Mouse (Mus musculus) CH12.LX (cell line): ENCODE data around the gene Lef1. TPM values are rescaled to one million over a fixed set of nuclear protein-coding genes. Genes with fewer than 3 reads are reported as not detected.

Source experiments
- DNase-seq: peaks from one replicate; pipeline ENCODE4 v3.0.0-alpha.2; 2013; ENCODE audit errors: extremely low read depth
- H3K27ac ChIP-seq: 2 replicates; pipeline ENCODE4 v1.5.1; 2012; ENCODE audit warnings: low read depth, mild to moderate bottlenecking, control low read depth, moderate library complexity; ENCODE audit not compliant: insufficient read depth
- H3K27me3 ChIP-seq: replicated peaks from 2 replicates; pipeline ENCODE3; 2012; ENCODE audit warnings: inconsistent platforms
- H3K36me3 ChIP-seq, 2 experiments: replicated peaks in 1 of 2; 2 replicates each; pipeline versions ENCODE3 to v1.6.1; 2012; ENCODE audit warnings: inconsistent platforms in 1 of 2, low read length in 1 of 2, mild to moderate bottlenecking in 1 of 2, mixed read lengths in 1 of 2, moderate library complexity in 1 of 2; ENCODE audit not compliant: control insufficient read depth in 1 of 2, insufficient read depth in 1 of 2
- H3K4me1 ChIP-seq, 2 experiments: 2 replicates each; pipeline ENCODE4 v1.6.1; 2012; ENCODE audit warnings: inconsistent platforms in 1 of 2, moderate library complexity in 1 of 2; ENCODE audit not compliant: insufficient read depth in 2 of 2, control insufficient read depth in 1 of 2
- H3K4me2 ChIP-seq: 2 replicates; pipeline ENCODE4 v1.6.1; 2012; ENCODE audit warnings: low read depth, mild to moderate bottlenecking, control low read depth; ENCODE audit not compliant: poor library complexity, insufficient read depth, severe bottlenecking
- H3K4me3 ChIP-seq, 3 experiments: fragments of 150-350 bp in 1 of 3; sonication (generic) in 1 of 3; replicated peaks in 1 of 3; 2 replicates each; pipeline versions ENCODE3 to v1.5.1; 2011 to 2012; ENCODE audit warnings: low read depth in 2 of 3, low read length in 2 of 3, mild to moderate bottlenecking in 2 of 3, moderate library complexity in 2 of 3, control low read depth in 1 of 3, improper control_type of control experiment in 1 of 3, inconsistent platforms in 1 of 3, mixed read lengths in 1 of 3; ENCODE audit not compliant: poor library complexity in 1 of 3
- H3K79me2 ChIP-seq: replicated peaks from 2 replicates; pipeline ENCODE4 v1.6.1; 2012; ENCODE audit warnings: mild to moderate bottlenecking, moderate library complexity; ENCODE audit not compliant: control insufficient read depth, poor library complexity, insufficient read depth, severe bottlenecking; ENCODE audit errors: extremely low read depth
- H3K9ac ChIP-seq: 2 replicates; pipeline ENCODE4 v1.6.1; 2012; ENCODE audit warnings: low read depth, mild to moderate bottlenecking, control low read depth, moderate library complexity; ENCODE audit not compliant: insufficient read depth
- H3K9me3 ChIP-seq: replicated peaks from 2 replicates; pipeline ENCODE3; 2012; ENCODE audit warnings: low read length, inconsistent platforms, mixed read lengths
- BHLHE40 ChIP-seq: IDR thresholded peaks from 2 replicates; pipeline ENCODE4 v1.6.1; 2011; ENCODE audit warnings: mild to moderate bottlenecking, low read depth, low read length, improper control_type of control experiment
- CTCF ChIP-seq, 2 experiments: IDR thresholded peaks in 1 of 2; conservative IDR thresholded peaks in 1 of 2; 2 replicates each; pipeline ENCODE4 v1.5.1; 2011 to 2012; ENCODE audit warnings: low read depth in 2 of 2, low read length in 2 of 2, improper control_type of control experiment in 1 of 2, inconsistent platforms in 1 of 2, mild to moderate bottlenecking in 1 of 2, moderate library complexity in 1 of 2
- E2F4 ChIP-seq: IDR thresholded peaks from 2 replicates; pipeline ENCODE4 v1.6.1; 2011; ENCODE audit warnings: low read depth, low read length, improper control_type of control experiment; ENCODE audit not compliant: insufficient replicate concordance
- ELF1 ChIP-seq: IDR thresholded peaks from 2 replicates; pipeline ENCODE4 v1.6.1; 2014; ENCODE audit warnings: low read depth, mild to moderate bottlenecking, inconsistent platforms, low read length, improper control_type of control experiment
- ETS1 ChIP-seq: conservative IDR thresholded peaks from 2 replicates; pipeline ENCODE4 v1.6.1; 2012; ENCODE audit warnings: low read depth, mild to moderate bottlenecking, inconsistent platforms, low read length, improper control_type of control experiment, moderate library complexity
- HCFC1 ChIP-seq: IDR thresholded peaks from 2 replicates; pipeline ENCODE4 v1.6.1; 2012; ENCODE audit warnings: low read depth, mild to moderate bottlenecking, inconsistent platforms, low read length, improper control_type of control experiment
- JUN ChIP-seq: IDR thresholded peaks from 2 replicates; pipeline ENCODE4 v1.6.1; 2011; ENCODE audit warnings: low read depth, mild to moderate bottlenecking, low read length, improper control_type of control experiment, moderate library complexity; ENCODE audit not compliant: insufficient read depth
- JUND ChIP-seq: conservative IDR thresholded peaks from 2 replicates; pipeline ENCODE4 v1.6.1; 2011; ENCODE audit warnings: low read depth, low read length, improper control_type of control experiment
- KAT2A ChIP-seq: IDR thresholded peaks from 2 replicates; pipeline ENCODE4 v1.6.1; 2012; ENCODE audit warnings: low read length, improper control_type of control experiment, inconsistent platforms; ENCODE audit not compliant: insufficient replicate concordance
- MYC ChIP-seq: IDR thresholded peaks from 2 replicates; pipeline ENCODE4 v1.6.1; 2011; ENCODE audit warnings: low read depth, mild to moderate bottlenecking, improper control_type of control experiment, low read length
- NELFE ChIP-seq: IDR thresholded peaks from 2 replicates; pipeline ENCODE4 v1.6.1; 2011; ENCODE audit warnings: low read depth, low read length, improper control_type of control experiment
- POLR2A ChIP-seq: IDR thresholded peaks from 2 replicates; pipeline ENCODE4 v1.6.1; 2011; ENCODE audit warnings: low read depth, mild to moderate bottlenecking, improper control_type of control experiment, low read length
- TCF12 ChIP-seq: IDR thresholded peaks from 2 replicates; pipeline ENCODE4 v1.6.1; 2014; ENCODE audit warnings: low read depth, mild to moderate bottlenecking, inconsistent platforms, low read length, improper control_type of control experiment
- UBTF ChIP-seq: IDR thresholded peaks from 2 replicates; pipeline ENCODE4 v1.6.1; 2012; ENCODE audit warnings: low read depth, mild to moderate bottlenecking, inconsistent platforms, low read length, improper control_type of control experiment, moderate library complexity
- USF2 ChIP-seq: conservative IDR thresholded peaks from 2 replicates; pipeline ENCODE4 v1.6.1; 2011; ENCODE audit warnings: low read depth, low read length, improper control_type of control experiment
- ZMIZ1 ChIP-seq: IDR thresholded peaks from 2 replicates; pipeline ENCODE4 v1.6.1; 2012; ENCODE audit warnings: low read depth, mild to moderate bottlenecking, inconsistent platforms, low read length, improper control_type of control experiment
- ZNF384 ChIP-seq: IDR thresholded peaks from 2 replicates; pipeline ENCODE4 v1.6.1; 2012; ENCODE audit warnings: low read depth, low read length, improper control_type of control experiment, inconsistent platforms
- dilution Hi-C: fragments of 300-500 bp; cut with MboI; formaldehyde crosslinking; loops from 2 replicates; pipeline ENCODE4 v1.14.3; 2020; ENCODE audit warnings: low sequenced_read_pairs; ENCODE audit not compliant: extremely low pct_unique_long_range_greater_than_20kb, extremely low pct_ligation_motif_present
- in situ Hi-C: fragments of 300-500 bp; cut with MboI; formaldehyde crosslinking; loops from 3 replicates; pipeline ENCODE4 v1.14.3; 2019; ENCODE audit warnings: low sequenced_read_pairs, low pct_ligation_motif_present, low pct_unique_long_range_greater_than_20kb, mixed read lengths
- polyA plus RNA-seq: library from polyadenylated mRNA; unstranded; fragments of >175 nt; gene quantifications from 2 replicates; pipeline ENCODE4 v1.2.1, GENCODE M21; 2012; ENCODE audit warnings: low read depth; ENCODE audit not compliant: insufficient read length
- total RNA-seq, 2 experiments: library from RNA; depleted of rRNA; stranded (reverse); fragments of 300-350 nt in 1 of 2; fragments of >200 nt in 1 of 2; gene quantifications; 2 replicates each; pipeline ENCODE4 v1.2.3; 2012 to 2014

Gene Lef1
- total and polyA plus RNA-seq, 3 experiments = 1.8 to 14.5 (median 4.4) TPM

- DNase-seq = no peak
- dilution Hi-C loops = no loop called here
- TF ChIP-seq CTCF (conservative IDR thresholded peaks at IDR 0.05 in 1 of 2, IDR thresholded peaks at IDR 0.05 in 1 of 2; ENCODE audit: low read depth in 2 of 2, low read length in 2 of 2) (no peak), HCFC1 (no peak), E2F4 (no peak), ETS1 (no peak), JUND (no peak)
- Histone ChIP-seq H3K4me2 (no peak overlapping the region), H3K36me3 (no peaks in the 10 kb centered on the region), H3K4me3 (no peak overlapping the region), H3K27me3 (no peaks in the 10 kb centered on the region), H3K4me1 (no peaks in the 10 kb centered on the region), H3K79me2 (no peaks in the 10 kb centered on the region), H3K9ac (no peak overlapping the region), H3K9me3 (no peaks in the 10 kb centered on the region), H3K27ac (no peak overlapping the region)
- in situ Hi-C loops = no loop called here
Observed at GRCm38 (mm10) chr3:131093736-131094135, 16.5 kb upstream of the Lef1 start.

GRCm38 (mm10) chr3:131096105-131096504, 14.2 kb upstream of the Lef1 start:
- no peak overlapping the region for H3K4me2 ChIP-seq
- no peak for DNase-seq
- in situ Hi-C loops = no loop called here
- no peaks in the 10 kb centered on the region for H3K79me2 ChIP-seq
- H3K9me3 ChIP-seq = no peaks in the 10 kb centered on the region
- H3K27me3 ChIP-seq = no peaks in the 10 kb centered on the region
- H3K4me1 ChIP-seq = no peaks in the 10 kb centered on the region
- no peak overlapping the region for H3K27ac ChIP-seq
- dilution Hi-C loops = no loop called here
- TF ChIP-seq ETS1 = no peak
- TF ChIP-seq JUN = no peak
- TF ChIP-seq KAT2A = no peak
- no peak for TF ChIP-seq BHLHE40
- TF ChIP-seq UBTF = no peak
- TF ChIP-seq ZMIZ1 = no peak
- TF ChIP-seq ZNF384 = no peak
- no peak for TF ChIP-seq POLR2A
- TF ChIP-seq MYC = no peak
- no peak for TF ChIP-seq NELFE
- no peak for TF ChIP-seq TCF12
- no peak for TF ChIP-seq ELF1
- TF ChIP-seq USF2 = no peak
- no peaks in the 10 kb centered on the region for H3K36me3 ChIP-seq
- no peak overlapping the region for H3K4me3 ChIP-seq
- no peak overlapping the region for H3K9ac ChIP-seq
